Mouse (Mus musculus): ENCODE data around the gene Nipal3.

GRCm38 (mm10) chr4:135526039-135526710 is 31.3 kb upstream of the Nipal3 start:
- TF ChIP-seq POLR2A (IDR thresholded peaks at IDR 0.05; ENCODE audit: insufficient read depth, low read depth, low read length) (no peak), CTCF (IDR thresholded peaks at IDR 0.05) (no peak)

Data from heart, adult 2 months (tissue).